Mouse (Mus musculus) erythroid progenitor cell, adult 5-6 weeks (primary cell): ENCODE results near the gene Il21r. TPM values are rescaled to one million over a fixed set of nuclear protein-coding genes. Genes with fewer than 3 reads are reported as not detected.

ENCODE experiments used
- ATAC-seq: replicated peaks from 2 replicates; pipeline ENCODE4 v1.8.0; 2016; ENCODE audit warnings: moderate number of reproducible peaks, mild to moderate bottlenecking, moderate TSS enrichment, inconsistent platforms; ENCODE audit not compliant: poor library complexity, low FRiP score, severe bottlenecking
- total RNA-seq, 2 experiments: library from RNA; stranded (forward) in 1 of 2; stranded (reverse) in 1 of 2; fragments of 150-400 nt in 1 of 2; fragments of 186-747, 209-891 nt in 1 of 2; gene quantifications; 2 replicates each; pipeline versions ENCODE4 v1.2.3 to v1.2.4; 2015 to 2017; ENCODE audit warnings: low replicate concordance in 2 of 2

Il21r gene
- 1.7 and 1.8 TPM in 2 replicates for total RNA-seq (2015; ENCODE audit: low replicate concordance)
- total RNA-seq (2017; ENCODE audit: low replicate concordance), result 2.2 and 2.7 TPM in 2 replicates

DNA sequence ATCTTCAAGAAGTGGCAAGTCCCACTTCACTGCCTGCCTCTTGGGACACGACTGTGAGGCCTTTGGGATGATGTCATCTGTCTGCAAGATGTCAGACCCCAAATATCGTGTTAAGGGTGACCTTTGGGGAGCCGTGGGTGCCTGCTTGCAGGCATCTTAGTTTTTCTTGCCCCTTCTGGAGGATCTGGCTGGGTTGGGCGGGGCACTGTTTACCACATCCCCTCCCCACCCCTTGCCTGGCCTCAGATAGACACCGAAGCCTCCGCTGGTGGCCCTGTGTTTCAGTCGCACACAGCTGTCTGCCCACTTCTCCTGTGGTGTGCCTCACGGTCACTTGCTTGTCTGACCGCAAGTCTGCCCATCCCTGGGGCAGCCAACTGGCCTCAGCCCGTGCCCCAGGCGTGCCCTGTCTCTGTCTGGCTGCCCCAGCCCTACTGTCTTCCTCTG, at the start of gene Il21r:
Il21r (plus strand) TSS at position 245 of the 447 bp plus-strand sequence.
- no peak for ATAC-seq

DNA sequence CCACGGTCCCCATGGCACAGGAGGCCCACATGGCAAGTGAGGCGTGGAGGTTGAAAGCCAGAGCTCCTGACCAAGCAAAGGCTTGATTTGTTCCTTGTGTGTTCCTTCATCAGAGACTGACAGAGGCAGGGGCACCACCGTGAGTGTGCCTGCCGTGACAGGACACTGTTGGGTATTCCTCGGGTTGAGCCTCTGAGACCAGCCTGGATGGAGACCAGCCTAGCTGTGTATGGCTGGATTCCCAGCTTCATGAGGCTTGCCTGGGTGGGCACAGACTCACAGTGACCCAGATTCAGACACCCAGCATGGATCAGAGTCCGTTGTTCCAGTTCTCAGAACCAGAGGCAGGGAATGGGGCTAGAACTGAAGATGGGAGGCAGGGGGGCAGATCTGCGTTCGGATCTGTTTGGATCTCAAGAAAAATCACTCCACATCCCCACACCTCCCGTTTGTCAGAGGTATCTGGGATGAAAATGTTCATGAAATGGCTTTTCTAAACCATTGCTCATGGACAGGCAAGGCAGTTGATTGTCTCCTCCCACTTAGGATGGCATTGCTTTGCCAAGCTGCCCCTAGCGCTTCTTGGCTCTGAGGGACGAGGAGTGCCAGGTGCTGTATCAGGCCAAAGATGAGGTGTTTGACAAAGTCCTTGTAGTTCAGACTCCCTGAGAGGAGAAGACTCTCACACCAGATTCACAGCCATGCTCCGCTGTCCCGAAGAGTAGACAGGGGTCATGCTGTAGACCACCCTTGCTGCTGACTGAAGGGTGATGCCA, 49.4 kb upstream of the Il21r start:
- ATAC-seq, result no peak

- ATAC-seq, result no peak
Observed at GRCm38 (mm10) chr7:125554456-125555114, 48.6 kb upstream of the Il21r start.

DNA sequence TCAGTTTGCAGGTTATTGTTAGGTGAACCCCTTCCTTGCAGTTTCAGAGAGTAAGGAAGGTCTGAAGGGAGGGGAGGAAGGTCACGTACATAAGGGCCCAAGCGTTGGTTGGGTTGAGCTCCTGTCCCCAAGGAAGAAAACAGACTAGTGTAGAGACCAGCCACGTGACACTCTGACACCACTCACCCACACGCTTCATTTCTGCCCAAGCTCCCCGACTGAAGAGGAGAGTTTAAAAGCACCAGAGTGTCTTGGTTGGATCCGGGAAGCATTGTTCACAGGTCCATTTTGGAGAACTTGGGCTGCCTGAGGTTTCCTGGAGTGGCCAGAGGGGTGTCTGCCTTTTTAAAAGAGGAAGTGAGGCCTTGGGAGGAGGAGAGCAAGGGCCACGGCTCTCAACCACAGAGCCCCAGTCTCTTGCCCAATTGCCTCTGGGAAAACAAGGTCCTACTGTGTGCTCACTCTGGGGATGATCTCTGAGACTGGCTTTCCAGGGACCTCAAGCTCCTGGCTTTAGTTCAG, 47.8 kb upstream of the Il21r start:
- no peak for ATAC-seq

DNA sequence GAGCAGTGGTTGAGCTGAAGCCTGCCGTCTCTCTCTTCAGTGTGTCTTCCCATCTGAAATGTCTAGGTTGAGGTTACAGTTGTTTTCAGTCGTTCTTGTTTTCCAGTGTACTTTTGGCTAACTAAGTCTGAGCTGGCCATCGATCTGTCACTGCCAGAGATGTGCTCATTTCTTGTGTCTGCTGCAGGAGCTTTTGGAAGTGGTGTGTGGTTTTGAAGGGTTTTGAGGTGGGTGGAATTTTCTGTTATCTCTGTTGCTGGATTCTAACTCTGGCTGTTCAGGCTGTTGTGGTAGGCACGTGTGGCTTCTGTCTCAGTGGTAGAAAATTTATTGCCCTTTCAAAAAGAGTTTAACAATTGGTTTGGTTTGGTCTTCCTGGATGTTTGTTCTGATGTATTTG, 47.1 kb upstream of the Il21r start:
- ATAC-seq, result no peak

- ATAC-seq, result no peak
Observed at GRCm38 (mm10) chr7:125556865-125557264, 46.4 kb upstream of the Il21r start.

DNA sequence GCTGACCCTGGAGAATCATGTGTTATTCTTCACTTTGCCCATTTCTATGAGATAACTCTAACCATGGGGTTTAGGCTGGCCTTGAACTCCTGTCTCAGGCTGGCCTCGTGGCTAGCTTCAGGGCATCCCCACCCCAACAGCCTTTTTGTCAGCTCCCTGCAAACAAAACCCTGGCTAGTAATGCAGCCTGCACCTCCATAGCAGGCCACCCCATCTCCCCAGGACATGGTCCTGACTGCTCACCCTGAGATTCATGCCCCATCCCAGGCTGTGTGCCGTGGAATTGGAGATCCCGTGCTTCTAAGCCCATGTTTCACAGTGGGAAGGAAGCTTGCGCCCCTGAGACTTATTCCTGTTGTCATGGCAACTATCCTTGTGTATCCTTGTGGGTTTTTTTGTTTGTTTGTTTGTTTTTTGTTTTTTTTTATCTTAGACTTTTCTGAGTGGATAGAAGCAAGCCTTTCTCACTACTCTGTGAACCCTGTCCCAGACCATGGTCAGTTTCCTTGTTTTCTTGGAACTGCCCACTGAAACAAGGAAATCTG, 44.8 kb upstream of the Il21r start:
- no peak for ATAC-seq

DNA sequence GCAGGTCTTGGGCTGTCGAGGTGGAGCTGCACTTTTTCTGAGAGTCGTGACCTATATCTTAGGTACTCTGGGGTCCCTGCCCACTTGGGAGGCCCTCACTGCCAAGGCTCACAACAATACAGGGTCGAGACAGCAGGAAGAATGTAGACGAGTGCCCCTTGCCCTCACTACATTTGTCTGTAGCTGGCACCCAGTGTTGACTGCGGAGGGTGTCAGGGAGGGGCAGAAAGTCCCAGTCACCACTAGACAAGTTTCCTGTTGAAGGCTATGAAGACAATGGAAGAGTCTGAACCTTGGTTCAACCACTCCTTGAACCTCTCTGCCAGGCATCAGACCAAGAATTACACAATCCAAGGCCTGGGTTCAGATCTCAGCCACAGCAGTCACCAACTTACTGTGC, 44.2 kb upstream of the Il21r start:
- ATAC-seq, result no peak

- no peak for ATAC-seq
Observed at GRCm38 (mm10) chr7:125559537-125559936, 43.7 kb upstream of the Il21r start.

- 0 out of 2 replicates have a peak, but pooled peaks have one; percentile 10 for ATAC-seq
Observed at GRCm38 (mm10) chr7:125560146-125560785, 43.0 kb upstream of the Il21r start.

- ATAC-seq, result 0 out of 2 replicates have a peak, but pooled peaks have one; percentile 38
Observed at GRCm38 (mm10) chr7:125561085-125561690, 42.0 kb upstream of the Il21r start.

DNA sequence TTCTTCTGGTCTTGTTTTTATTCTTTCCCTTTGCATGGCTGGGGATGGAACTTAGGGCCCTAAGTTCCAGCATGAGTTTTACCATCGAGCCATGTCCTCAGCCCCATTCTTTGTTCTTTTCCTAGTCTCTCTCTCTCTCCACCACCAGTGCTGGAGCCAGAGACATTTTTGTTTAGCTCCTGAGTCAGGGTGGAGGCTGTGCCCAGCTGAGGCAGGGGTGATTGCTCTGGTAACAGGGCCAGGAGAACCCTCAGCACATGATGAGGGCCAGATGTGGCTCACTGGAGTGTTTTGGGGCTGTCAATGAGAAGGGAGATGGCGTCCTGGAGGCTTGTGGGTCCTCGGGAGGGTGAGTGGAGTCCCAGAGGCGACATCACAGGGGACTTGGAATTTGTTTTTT, 40.8 kb upstream of the Il21r start:
- no peak for ATAC-seq

DNA sequence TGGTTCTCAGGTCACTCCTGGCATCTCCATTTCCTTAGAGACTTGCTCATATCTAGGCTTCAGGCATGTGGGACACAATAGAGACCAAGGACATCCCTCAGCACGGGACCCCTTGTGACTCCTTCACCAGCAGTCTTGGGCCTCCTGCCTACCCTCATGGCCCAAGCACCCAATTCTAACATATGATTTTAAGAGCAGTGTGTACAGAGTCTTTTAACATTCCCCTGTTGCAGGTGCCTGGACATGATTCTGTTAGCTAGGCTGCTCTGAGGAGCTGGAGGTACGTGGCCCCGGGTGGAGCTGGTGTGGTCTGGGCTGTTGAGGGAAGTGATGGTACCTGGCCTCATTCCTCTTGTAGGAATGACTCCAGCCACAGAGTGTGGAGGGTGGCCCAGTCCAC, 40.1 kb upstream of the Il21r start:
- ATAC-seq, result no peak

GRCm38 (mm10) chr7:125564316-125565024, 38.8 kb upstream of the Il21r start:
- no peak for ATAC-seq

DNA sequence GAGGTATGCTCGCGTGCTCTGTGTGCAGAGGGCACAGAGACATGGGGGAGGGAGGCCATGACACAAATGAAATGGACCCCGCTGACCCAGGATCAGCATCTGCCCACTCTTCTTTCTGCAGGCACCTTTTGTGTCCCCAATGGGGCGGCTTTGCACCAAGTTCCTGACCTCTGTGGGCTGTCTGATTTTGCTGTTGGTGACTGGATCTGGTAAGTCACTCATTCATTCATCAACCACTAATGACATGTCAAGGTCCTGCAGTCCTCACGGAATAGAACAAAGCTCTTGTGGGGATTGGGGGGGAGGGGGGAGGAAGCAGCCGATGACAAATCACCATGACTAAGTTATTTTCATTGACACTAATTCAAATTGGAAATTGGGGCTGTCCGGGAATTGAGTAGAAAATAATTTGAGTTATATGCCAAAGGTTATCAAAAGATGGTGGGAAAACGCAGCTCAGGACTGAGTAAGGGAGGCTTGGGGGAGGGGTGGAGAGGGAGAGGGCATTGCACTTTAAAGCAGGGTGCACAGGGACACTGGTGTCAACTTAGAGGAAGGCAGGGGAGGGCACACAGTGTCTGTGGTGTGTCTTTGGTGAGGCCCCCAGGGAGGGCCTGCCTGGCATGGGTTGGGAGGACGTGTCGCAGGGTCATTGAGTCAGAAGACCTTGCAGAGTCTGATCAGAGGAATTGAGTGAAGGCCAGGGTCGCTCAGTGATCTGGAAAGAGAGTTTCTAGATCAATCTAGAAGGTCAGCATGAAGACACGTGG, 37.5 kb upstream of the Il21r start:
- no peak for ATAC-seq

DNA sequence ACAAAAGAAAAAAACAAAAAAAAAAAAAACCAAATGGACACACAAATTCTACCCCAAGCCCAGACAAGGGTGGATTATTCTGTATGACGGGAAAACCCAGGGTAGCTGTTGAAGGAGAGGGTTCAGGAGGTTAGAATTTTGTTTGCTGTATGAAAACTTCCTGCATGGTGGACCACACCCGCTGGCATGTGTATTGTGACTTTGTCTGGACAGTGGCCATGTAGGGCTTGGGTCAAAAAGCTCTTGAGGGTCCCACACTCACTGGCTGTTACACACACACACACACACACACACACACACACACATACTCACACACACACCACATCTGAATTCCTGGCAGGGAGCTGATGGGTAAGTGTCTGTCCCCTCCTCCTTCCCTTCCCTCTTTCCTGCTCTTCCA, 36.8 kb upstream of the Il21r start:
- ATAC-seq, result no peak

GRCm38 (mm10) chr7:125568888-125569287, 34.3 kb upstream of the Il21r start:
- no peak for ATAC-seq

DNA sequence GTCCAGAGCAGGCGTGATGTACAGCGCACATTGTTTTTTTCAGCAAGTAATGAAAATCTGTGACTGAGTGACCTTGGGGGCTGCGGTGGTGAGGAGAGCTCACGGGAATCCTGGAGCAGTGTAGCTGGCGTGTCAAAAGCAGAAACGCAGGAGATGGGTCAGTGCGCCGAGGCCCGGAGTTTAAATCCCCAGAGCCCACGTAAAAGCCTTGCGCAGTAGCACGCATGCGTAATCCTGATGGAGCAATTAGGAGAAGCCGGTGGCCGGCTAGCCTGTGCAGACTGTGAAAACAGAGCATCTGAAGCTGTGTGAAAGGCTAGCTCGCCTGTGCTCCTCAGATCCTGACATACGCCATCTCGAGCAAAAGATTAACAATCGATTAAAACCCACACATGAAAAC, 31.3 kb upstream of the Il21r start:
- no peak for ATAC-seq
